Mouse (Mus musculus): ENCODE data around the gene Apbb1ip.

Apbb1ip gene

DNA sequence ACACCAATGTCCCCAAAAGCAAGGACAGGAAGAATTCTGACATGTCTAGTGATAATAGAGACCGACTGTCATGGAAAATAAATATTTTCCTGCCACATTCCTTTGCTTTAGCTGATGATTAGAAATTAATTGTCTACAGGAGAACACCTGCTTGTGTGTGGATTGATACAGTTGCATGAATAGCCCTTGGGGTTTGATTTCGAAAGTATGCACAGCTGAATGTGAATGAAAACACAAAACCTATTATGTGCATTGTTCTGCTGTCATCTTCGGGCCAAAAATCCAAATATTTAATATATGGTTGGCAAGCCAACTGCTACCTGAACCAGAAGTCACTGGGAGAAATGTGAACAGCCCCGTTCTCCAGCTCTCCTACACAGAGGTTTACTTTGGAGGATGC lies 78.0 kb downstream of the Apbb1ip start:
- DNase-seq: no peak

DNA sequence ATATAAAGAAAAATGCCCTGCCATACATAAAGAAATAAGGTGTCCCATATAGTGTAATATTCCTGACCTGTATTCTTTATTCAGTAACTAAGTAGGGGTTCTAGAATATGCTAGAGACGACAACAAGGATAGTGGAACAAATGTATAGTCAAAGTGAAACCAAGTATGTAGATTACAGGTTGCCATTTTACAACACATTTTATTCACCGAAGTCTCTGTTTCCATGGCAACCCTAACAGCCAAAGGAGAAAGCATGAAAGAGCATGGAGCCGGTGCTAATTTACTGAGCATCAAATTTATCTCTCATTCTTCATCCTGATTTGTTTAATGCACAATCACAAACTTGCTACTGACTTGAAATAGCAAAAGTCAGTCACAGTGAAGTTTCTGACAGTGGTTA lies 83.6 kb downstream of the Apbb1ip start:
- no peak for DNase-seq

DNA sequence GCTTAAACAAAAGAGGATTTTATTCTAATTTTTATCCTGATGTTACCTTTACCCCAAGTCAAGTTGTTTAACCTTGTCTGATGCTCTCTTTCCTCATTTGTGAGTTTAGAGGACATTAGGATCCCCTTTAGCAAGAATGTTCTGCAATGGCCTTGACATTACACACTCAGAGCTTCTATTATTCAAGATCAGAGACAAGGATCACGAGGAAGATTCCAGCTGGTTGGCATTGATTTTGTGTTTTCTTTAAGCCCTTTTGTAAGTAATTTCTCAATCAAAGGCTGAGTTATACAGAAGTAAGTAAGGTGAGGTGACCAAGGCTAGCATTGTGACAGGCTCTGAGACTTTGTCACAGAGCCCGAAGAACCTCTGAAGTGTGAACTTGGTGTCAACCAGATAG lies 88.3 kb downstream of the Apbb1ip start:
- no peak for DNase-seq

DNA sequence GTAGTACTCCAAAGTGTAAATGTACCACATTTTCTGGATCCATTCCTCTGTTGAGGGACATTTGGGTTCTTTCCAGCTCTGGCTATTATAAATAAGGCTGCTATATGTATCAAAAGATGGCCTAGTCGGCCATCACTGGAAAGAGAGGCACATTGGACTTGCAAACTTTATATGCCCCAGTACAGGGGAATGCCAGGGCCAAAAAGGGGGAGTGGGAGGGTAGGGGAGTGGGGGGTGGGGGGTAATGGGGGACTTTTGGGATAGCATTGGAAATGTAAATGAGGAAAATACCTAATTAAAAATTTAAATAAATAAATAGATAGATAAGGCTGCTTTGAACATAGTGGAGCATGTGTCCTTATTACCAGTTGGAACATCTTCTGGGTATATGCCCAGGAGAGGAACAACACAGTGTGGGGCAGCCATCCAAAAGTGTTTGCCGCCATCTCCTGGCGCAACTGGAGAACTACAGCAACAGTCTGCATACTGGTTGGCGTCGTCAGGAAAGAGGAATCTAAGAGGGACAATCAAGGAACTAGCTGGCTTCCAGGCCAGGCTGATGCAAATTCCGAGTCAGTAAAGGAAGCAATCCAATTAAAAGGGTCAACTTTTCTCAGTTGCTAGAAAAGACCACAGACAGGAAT lies 90.6 kb downstream of the Apbb1ip start:
- DNase-seq: peak; percentile 12

DNA sequence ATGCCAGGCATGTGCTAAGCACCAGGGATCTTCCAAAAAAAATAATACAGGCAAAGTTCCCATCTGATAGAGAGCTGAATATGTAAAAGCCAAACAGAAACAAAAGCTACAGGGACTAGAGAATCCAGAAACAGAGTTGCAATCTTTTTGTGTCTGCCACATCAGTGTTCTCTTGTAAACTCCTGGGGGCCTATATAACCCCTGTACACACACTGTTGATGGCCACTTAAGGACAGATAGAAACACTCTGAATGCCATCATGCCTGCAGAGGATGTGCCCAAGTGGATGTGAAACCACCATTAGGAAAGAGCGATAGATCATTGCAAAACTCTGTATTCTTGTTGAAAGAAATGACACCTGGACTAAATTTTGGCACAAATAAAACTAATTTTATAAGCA lies 91.9 kb downstream of the Apbb1ip start:
- DNase-seq: no peak

DNA sequence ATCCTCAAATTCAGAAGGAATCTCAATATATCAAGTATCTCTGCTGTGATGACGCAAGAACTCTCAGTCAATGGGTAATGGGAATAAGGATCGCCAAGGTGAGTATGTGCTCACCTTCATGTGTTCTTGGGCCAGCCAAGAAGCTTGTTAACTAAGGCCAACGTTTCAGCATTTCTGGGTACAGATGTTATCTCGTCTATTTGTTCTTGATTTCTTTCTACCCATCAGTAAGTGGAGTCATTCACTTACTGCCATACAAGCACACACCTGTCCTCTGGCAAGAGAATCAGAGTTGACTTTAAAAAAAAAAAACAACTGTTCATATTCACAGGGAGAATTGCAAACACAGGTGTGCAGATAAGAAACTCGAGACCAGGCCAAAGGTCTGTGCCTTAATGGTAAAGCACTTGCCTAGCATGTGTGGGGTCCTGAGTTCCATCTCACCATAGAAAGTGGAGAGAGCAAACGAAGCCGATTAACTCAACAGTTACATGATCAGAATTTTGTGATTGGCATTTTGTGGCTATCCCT lies 93.1 kb downstream of the Apbb1ip start:
- DNase-seq: no peak

DNA sequence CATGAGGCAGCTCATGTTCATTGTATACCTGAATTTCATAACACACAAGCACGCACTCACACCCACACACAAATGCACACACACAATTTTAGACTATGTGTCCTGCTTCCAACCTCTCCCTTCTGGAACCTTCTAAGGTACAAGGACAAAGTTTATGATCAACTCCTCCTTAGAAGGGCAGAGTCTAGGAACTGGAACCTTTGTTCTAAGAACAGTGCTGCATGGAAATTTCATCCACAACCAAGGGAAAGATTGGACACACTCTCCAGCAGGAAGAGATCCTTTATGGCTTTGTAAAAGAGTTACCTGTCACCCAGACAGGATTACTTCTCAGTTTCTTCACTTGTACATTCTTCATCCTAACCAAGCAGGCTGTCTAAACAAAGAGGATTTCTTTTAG lies 99.3 kb downstream of the Apbb1ip start:
- peak; percentile 23 for DNase-seq

DNA sequence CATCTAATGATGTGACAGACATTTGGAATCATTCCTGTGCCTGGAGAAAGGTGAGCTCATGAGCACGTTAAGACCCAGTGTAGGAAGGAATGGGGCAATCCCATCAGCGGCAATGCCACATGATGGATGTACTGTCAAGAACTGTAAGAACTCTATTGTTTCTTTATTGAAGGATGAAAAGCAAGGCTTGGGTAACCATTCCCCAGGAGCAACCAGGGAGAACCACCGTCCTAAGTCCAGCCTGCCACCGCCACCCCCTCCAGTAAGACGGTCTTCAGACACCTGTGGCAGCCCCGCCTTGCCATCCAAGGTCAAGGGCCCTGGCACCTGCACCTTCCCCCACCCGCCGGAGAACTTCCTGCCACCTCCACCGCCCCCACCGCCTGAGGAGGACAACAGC lies 100.7 kb downstream of the Apbb1ip start:
- peak; percentile 80 for DNase-seq

DNA sequence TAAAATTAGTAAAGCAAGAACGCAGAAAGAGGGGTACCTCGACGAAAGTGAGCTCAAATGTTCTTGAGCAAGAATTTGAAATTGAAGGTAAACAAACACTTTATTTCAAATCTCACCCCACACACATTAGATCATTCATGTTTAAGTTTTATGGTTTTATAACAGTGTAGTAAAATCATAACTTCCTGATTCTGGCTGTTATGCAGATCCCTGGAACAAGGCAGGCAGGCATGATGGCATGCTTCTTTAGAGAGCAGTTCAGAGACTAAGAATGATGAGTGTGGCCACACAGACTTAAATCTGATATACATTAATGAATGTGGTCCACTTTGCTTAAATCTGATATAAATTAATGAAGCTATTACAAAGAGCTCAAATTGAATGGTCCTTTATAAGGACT lies 102.7 kb downstream of the Apbb1ip start:
- DNase-seq: no peak

DNA sequence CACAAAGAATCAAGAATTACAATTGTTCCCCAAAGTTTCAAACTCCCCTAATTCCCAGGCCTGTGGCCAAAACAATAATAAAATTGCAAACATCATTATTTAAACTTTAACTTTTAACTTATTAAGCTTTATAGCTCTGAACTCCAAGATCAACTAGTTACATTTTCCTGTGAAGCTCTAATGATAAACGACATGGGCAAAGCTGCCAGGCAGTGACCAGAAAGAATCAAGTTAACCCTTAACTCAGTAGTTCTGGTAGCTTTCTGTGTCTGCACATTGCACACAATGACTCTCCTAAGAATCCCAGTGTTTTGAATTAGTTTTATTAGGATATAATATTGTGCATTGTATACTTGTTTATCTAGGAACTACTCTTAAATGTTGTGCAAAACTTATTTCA lies 104.9 kb downstream of the Apbb1ip start:
- DNase-seq: peak; percentile 23

DNA sequence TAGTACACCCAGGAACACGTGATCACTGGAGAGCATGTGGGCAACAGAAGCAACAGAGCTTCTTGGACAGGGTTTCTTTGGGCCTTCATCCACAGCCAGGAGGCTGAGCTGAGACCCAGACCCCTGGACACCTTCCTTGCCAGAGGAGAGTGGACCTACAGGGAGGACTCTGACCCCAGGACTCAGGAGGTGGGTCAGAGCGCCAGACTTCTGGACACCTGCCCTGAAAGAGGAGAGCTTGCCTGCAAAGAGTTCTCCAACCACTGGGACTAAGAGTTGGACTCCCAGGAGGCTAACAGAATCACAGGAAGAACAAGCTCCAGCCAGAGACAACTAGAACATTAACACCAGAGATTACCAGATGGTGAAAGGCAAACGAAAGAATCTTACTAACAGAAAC lies 106.8 kb downstream of the Apbb1ip start:
- peak; percentile 79 for DNase-seq

DNA sequence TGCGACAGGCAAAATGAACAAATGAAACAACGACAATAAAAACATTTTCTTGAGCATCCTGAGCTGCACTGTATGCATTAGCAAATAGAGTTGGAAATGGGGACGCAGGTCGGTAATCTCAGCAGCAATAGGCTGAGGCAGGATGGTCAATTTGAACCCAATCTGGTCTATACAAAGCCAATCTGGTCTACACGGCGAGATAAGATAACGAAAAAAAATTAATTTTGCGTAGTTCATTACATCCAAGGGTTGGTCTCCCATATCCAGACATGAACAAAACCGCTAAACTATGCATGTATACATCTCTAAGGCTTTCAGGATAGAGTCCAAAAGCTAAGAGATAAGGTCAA lies 121.0 kb downstream of the Apbb1ip start:
- DNase-seq: no peak

DNA sequence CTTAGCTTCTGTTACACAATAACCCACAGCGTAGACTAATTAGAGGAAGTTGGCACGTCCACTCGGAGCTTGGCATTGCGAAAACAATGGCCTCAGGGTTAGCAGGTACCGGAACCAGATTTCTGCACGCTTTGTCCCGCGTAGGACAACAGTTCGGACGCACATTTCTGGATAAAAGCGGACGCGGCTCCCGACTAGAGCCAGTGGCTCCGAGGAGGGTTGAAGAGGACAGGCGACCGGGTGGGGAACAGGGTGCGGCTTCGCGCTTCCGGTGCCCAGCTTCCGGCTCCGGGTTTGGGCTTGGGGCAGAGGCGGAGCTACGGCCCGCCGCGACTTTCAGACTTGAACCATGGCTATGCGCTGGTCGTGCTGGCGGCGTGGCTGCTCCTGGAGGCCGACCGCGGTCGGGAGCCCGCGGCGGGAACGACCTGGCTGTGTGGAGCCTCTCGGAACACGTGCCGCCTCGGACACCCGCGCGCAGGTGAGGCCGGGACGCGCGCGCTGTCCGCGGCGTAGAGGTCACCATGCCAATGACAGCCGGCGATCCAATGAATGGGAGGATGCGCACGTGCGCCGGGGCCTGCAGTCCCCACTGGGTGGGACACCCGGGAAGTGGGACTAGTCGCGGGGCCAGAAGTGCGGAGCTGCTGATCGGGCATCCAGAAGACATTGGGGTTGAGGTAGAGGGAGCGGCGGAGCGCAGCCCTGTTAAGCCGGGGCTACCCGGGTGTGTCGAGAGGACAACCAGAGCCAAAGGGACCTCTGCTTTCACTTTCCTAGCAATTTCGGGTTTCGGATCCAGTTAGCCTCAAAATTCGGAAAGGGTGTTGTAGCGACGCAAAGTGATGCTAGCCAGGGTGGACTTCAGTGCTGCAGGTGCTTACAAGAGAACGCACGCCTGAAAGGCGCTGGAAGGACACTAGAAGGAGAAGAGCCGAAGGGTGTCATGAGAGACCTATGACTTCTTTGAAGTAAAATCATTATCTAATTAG lies 121.7 kb downstream of the Apbb1ip start, which contains the start of gene Pdss1:
Gene Pdss1 (plus strand): TSS at position 241 of the 992 bp plus-strand sequence.
- peak; percentile 90 for DNase-seq

DNA sequence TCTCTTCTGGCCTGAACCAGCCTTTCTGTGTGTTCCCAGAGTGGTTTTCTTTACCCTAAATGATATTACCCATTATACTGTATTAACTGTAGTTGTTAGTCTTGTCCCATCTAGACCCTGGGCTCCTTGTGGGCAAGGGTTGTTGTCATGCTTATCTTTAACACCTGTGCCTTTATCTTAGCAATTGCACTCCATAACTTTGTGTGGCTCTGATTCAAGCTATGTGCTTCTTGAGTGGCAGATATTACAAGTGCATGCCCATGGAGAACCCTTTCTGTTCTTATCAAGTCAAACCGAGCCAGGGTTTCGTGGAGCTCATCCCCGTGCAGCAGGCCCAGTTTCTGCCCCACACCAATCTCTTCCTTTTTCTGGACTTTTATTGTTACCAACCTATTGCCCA lies 130.1 kb downstream of the Apbb1ip start:
- no peak for DNase-seq

DNA sequence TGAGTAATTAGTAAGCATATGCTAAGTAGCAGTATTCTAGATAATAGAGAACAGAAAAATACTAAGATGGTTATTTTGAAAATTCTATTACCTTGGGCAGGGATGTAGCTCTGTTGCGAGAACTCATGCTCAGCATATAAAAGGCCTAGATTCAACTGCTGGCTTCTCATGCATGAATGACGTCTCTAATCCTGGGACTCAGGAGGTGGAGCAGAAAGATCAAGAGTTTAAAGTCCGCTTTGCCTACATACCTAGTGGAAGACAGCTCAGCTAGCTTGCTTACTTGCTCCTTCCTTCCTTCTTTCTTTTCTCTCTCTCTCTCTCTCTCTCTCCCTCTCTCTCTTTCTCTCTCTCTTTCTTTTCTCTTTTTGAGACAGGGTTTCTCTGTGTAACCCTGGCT lies 140.5 kb downstream of the Apbb1ip start:
- peak; percentile 56 for DNase-seq

DNA sequence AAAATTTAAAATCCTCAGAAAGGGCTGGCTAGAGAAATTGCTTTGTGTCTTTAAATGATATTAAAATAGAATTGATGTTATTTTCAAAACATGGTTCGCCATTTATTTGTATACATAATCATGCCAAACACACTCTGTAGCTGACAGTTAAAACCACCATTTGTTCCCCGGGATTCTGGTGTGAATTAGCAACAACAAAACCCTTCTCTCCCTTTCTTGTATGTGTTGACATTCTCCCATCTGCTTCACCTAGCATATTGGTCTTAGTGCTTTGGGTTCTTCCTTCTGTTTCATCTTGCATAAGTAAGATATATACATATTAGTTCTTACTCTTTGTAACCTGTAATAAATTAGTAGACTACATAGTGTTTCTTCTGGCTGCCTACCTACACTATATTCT lies 144.8 kb downstream of the Apbb1ip start:
- no peak for DNase-seq
